Mouse (Mus musculus) CH12.LX (cell line): ENCODE data around the gene Frk.

Experiments
- CTCF ChIP-seq, 2 experiments: IDR thresholded peaks in 1 of 2; conservative IDR thresholded peaks in 1 of 2; 2 replicates each; pipeline ENCODE4 v1.5.1; 2011 to 2012; ENCODE audit warnings: low read depth in 2 of 2, low read length in 2 of 2, improper control_type of control experiment in 1 of 2, inconsistent platforms in 1 of 2, mild to moderate bottlenecking in 1 of 2, moderate library complexity in 1 of 2
- MXI1 ChIP-seq: IDR thresholded peaks from 2 replicates; pipeline ENCODE4 v1.6.1; 2011; ENCODE audit warnings: mild to moderate bottlenecking, low read depth, low read length, improper control_type of control experiment
- TCF12 ChIP-seq: IDR thresholded peaks from 2 replicates; pipeline ENCODE4 v1.6.1; 2014; ENCODE audit warnings: low read depth, mild to moderate bottlenecking, inconsistent platforms, low read length, improper control_type of control experiment

DNA sequence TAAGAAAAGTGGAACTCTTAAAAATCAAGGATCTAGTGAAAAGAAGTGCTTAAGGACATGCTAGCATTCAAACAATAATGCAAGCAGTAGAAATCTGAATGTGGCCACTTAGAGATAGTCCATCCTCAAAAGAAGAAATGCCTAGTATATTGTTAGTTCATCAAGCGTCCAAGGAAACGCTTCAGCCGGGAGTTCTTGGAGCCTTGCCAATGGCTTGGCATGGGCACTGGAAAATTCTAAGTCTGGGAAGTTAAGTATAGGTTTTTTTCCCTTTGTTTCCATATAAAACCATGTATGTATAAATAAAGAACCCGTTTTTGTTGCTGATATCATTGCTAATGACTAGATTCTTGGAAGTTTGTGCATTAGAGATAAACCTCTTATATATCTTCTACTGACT lies 21.7 kb upstream of the Frk start:
- TF ChIP-seq CTCF (conservative IDR thresholded peaks at IDR 0.05 in 1 of 2, IDR thresholded peaks at IDR 0.05 in 1 of 2; ENCODE audit: low read depth in 2 of 2, low read length in 2 of 2): no peak
- TF ChIP-seq MXI1: no peak
- no peak for TF ChIP-seq TCF12
